Mouse (Mus musculus): ENCODE results near the gene Tubb1.

Gene Tubb1

DNA sequence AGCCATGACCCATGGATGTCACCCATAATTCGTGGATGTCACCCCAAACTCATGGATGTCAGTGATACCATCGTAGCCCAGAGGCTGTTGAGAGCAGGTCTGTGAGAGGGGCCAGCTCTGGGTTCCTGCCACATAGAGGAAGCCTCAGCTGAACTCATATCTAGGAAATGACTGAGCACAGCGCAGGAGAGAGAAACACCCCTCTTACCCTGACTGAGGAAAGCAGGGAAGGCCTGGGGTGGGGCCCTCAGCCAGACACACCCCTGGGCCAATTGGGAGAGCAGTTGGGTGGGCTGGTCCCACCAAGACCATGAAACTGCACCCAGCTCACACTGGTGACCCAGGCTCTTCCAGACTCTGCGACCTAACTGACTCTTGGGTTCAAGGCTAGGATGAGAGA lies at the start of gene Tubb1:
Gene Tubb1, plus strand, starts transcription at position 343 of the 400 bp plus-strand sequence.
- DNase-seq (ENCODE audit: extremely low read depth, insufficient read length, low spot score), result no peak

DNA sequence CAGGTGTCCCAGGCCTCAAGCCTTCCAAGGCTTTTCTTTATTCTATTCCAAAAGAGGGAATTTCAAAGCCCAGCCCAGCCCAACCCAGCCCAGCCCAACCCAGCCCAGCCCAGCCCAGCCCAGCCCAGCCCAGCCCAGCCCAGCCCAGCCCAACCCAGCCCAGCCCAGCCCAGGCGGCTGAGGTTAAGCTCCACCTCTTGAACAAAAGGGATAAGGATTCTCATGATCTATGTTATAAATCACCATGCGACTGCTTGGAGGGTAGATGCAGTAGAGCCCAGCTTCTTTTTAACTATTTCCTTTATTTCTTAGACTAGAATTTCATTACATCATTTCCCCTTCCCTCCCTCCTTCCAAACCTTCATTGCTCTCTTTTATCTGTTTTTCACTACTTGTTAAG lies 40.3 kb upstream of the Tubb1 start:
- DNase-seq (ENCODE audit: extremely low read depth, insufficient read length, low spot score), result no peak

DNA sequence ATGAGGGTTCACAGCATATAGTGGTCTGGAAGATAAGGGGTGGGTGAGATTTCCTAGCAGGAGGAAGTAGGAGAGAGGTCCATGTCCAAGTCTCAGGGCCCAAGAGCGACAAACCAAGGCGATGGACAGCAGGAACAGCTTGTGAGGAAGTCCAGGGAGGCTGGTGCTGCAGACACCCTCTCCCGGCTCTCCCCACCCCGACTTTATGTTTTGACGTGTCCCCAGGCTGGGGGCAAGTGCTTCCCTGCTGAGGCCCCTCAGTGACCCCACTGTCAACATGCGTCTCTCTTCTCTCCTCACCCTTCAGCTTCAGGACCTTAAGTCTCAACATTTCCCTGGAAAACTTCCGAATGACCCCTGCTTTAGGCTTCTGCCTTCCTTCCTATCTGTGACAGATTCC lies 37.4 kb upstream of the Tubb1 start:
- DNase-seq (ENCODE audit: extremely low read depth, insufficient read length, low spot score), result no peak

DNA sequence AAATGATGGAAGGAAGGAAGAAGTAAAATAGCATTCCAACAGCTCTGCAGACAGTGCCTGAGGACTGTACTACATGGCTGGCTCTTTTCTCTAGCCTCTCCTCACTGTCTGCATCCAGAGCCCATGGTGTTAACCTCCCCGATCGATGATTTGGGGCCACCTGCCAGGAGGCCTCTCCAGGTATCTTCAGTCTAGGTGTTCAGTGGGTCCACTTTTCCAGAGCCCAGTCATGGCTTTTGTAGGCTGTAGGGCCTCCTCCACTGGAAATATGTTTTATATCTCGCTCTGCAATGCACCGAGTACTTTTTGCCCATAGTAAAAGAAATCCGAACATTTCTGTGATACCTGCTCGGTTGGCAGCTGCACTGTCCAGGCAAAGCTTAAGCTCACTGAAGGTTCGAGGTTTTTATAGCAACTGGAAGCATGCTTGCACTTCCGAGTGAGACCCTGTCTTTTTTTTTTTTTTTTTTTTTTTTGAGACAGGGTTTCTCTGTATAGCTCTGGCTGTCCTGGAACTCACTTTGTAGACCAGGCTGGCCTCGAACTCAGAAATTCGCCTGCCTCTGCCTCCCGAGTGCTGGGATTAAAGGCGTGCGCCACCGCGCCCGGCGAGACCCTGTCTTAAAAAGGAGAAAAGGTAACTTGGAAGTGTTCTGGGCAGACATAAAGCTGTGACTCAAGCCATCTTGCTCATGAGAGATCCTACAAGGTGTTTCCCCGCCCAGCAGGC lies 35.3 kb upstream of the Tubb1 start:
- no peak for DNase-seq (ENCODE audit: extremely low read depth, insufficient read length, low spot score)

DNA sequence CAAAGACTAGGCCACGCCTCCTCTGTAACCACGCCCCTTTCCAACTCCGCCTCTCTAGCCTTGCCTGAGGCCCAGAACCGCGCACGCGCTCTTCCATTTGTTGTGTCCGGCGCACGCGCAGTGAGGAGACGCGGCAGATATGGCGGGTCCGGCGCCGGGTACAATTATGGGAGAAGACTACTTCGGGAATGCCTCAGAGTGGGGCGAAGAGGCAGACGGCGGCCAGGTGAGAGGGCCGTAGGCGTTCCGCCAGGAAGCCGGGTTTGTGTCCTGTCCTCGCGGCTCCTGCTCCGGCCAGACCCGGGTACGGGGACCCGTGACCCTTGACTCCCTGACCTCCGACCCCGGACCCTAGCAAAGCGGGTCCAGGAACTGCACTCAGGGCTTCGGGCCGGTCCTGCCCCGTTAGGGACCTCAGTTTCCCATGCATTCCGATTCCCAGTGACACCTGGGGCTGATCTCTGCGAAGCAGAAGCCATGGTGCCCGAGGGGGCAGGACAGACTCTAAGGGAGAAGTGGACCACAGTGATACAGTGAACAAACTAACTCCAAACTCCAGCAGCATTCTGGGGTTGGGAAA lies 34.7 kb upstream of the Tubb1 start, which contains the start of gene Nelfcd:
Gene Nelfcd, plus strand, starts transcription at position 74 of the 580 bp plus-strand sequence.
- DNase-seq (ENCODE audit: extremely low read depth, insufficient read length, low spot score), result peak; percentile 94

DNA sequence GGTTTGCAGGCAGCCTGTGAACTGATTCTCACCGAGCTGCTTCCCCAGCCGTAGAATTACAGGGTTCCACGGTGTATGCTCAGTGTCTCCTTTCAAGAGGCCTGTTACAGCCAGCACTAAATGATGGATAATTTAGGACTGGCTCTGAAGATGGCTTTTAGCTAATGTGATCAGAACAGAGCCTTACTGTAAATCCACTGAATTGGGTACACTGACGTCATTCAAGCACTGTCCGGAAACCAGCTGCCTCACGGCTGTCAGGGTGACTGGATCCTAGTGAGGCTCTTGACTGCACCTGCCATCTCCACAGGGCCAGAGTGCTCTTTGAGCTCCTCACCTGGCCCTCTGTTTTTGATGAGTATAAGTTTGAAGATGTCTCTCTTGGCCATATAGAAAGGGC lies 29.4 kb upstream of the Tubb1 start:
- no peak for DNase-seq (ENCODE audit: extremely low read depth, insufficient read length, low spot score)

DNA sequence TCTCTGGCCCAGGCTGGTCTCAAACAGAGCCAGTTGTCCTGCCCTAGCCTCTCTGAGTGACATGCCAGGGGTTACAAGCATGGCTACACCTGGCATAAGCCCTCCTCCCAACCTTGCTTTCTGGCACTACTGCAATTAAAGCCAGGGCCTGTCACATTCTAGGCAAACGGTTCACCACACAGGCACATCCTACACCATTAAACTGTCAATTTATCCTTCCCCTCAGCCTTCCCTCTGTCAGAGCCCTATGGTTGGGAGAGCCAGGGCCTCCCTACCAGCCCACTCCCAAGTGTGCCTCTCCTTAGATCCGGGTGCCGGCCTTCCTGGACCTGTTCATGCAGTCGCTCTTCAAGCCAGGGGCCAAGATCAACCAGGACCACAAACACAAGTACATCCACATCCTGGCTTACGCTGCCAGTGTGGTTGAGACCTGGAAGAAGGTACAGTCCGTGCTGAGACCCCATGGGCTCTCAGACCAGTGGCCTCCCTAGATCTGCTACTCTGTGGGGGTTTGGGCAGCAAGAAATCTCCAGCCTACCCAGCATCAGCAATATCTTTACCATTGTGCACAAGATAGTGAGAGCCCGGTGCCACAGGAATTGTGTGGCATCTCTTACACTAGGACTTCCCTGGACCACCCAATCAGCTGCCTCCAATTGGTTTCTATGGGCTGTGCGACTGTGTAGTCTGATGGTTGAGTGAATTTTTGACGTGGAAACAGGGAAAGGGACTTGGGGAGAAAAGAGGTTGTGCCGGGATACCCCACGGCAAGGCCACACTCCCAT lies 26.0 kb upstream of the Tubb1 start:
- no peak for DNase-seq (ENCODE audit: extremely low read depth, insufficient read length, low spot score)

DNA sequence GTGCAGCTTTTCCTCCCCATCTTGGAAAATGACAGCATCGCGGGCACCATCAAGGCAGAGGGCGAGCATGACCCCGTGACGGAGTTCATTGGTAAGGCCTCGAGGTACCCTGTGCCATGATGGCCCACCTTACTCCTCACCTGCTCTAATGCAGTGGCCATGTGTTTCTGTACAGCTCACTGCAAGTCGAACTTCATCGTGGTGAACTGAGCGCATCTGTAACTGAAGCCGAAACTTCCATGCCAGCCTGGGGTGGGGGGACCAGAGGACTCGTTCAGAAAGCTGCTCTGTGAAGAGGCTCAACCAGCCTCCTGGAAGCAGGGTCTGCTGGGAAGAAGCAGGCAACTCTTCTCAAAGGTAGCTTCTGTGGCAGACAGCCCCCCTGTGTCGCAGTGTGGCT lies 23.6 kb upstream of the Tubb1 start:
- DNase-seq (ENCODE audit: extremely low read depth, insufficient read length, low spot score), result no peak

DNA sequence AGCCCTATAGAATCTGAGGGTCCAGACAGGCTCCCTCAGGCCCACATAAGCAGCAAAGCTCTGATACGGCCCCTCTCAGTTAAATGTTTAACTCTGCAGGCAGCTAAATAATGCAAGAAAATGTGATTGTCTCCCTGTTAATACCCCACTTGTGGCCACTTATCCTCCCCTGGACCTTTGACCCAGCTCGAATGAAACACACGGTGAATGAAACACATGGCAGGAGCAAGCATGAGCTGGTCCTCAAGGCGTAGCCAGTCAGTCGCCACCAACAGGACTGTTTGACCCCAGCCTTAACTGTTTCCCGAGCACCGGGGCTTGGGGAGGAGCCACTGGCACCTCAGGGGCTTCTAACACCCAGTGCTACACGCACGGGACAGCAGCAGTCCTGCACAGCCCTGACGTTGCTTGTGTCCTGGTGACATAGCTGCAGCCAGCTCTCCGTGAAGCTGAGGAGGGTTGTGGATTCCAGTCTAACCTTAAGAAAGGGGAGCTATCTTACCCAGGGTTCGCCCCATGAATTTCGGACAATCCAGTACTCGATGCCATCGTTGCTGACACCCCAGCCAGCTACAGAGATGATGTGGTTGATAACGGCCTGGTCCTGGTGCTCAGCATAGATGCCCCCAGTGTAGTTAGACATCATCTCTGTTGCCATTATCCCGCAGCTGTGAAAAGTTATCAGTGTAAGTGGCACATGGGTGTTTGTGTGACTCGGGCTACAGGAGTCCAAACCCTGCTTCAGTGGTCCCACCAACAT lies 22.2 kb upstream of the Tubb1 start:
- no peak for DNase-seq (ENCODE audit: extremely low read depth, insufficient read length, low spot score)

DNA sequence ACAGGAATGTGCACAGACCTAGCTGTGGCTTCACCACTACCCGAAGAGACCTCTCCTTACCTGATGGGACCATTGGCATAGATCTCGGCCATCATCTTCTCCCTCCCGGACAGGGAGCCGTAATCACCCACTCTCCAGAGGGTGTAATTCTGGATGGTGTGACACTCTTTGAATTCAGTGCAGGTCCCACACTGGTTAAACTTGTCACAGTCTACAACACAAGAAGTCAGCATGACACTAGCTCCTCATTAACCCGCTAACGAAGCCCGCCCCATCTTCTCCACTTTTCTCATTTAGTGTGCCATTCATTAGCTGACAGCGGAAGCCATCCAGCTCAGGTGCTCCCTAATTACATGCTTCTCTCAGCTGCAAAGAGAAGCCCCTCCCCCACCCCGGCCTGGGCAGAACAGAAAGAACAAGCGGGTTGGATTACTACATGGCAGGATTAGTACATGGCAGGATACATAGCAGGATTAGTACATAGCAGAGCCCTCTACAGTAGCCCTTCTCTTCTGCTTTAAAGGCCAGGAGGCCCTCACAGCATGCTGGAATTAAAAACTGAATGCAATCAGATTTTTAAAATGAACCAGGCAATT lies 21.4 kb upstream of the Tubb1 start:
- DNase-seq (ENCODE audit: extremely low read depth, insufficient read length, low spot score), result no peak

DNA sequence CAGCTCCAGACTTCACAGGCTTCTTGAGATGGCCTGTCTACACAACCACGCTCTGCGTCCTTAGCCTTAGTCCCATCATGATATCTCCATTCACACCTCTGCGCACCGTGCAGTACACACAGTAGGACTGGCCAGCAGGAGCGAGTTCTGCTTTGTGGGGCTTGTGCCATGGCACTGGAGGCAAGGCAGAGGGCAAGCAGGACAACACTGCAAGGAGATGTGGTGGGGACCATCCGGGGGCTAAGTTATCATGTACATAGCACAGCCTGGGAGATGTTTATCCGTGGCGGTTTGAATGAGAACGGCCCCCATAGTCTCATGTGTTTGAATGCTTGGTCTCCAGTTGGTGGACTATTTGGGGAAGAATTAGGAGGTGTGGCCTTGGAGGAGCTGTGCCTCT lies 15.6 kb upstream of the Tubb1 start:
- no peak for DNase-seq (ENCODE audit: extremely low read depth, insufficient read length, low spot score)

DNA sequence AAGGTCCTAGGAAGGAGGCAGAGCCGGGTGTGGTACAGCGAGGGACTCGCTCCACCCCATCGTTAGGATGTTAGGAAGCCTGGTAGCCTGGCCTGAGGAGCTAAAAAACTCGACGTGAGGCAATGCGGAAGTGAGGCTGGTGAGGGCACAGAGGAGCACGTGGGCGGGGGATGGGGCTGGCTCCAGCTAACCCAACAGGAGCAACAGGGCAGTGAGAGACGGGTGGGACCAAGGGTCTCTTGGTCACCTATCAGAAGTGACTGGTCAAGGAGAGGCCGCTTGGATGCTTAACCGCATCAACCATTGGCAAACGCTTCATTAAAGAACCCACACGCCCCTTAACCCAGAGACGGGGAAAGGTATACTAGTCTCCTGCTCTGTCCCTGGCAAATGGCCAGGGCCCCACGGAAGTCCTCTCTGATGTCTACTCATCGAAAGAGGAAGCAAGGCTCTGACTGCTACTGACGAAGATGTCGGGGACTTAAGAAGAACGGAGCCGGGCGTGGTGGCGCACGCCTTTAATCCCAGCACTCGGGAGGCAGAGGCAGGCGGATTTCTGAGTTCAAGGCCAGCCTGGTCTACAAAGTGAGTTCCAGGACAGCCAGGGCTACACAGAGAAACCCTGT lies 14.3 kb upstream of the Tubb1 start:
- DNase-seq (ENCODE audit: extremely low read depth, insufficient read length, low spot score), result no peak

DNA sequence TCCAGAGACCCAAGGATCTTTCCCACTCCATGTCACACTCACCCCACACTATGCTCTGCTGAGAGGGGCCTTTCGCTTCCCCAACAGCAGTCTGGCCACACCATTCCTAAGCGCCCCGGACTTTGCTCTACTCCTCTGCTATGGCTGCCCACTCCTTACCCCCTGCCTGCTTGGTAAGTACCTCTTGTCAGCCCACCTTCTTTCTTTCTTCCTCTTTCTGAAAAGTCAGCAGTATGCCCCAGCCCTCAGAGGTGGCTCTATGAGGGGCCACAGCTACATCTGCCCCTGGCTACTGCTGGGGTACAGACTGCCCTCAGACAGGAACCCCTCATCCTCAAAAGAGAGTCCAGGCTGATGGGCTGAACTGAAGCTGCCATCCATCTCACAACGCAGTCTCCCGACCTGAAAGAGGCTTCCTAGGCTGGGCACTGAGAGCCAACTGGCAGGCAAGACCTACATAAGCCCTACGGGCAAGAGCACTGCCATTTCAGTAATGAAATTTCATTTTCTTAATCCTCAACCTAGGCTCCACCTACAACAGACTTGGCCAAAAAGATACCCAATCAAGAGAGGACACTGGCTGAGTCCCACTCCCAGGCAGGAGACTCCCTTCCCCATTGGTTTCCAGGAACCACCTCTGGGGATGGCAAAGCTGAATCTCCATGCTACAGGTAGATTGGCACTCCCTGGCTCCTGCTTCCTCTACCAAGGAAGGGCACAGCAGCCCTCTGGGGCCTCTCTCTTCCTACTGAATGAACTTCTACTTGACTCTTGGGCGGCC lies 13.4 kb upstream of the Tubb1 start:
- DNase-seq (ENCODE audit: extremely low read depth, insufficient read length, low spot score), result no peak

DNA sequence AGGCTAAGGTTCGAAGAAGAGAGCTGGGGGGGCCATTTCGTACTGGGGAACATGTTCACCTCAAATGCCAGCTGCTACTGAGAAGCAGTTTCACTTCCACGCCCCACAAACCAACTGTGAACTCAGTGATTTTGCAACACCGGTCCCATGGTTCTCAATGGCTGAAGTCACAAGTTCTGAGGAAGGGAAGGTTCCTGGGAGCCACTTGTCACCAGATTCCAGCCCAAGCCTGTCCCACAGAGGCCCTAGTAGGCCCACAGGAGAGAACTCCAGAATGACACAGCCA lies 12.9 kb upstream of the Tubb1 start:
- DNase-seq (ENCODE audit: extremely low read depth, insufficient read length, low spot score), result no peak

DNA sequence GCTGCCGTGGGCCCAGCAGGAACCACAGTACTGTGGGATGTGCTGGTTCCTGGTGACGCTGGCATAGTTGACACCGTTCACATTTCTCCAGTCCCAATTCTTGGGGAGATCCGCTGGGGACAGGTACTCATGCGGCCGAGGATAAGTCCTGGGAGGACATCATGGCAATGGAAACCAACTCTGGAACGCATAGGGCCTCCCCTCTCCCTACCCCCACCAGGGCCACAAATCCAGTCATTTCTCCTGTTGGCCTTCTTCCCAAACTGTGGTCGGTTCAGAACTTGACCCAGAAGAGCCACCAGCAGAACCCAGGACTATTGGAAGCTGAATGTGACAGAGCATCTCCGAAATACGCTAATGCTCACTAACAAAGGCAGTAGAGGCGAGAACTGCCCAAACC lies 12.3 kb upstream of the Tubb1 start:
- peak; percentile 47 for DNase-seq (ENCODE audit: extremely low read depth, insufficient read length, low spot score)

DNA sequence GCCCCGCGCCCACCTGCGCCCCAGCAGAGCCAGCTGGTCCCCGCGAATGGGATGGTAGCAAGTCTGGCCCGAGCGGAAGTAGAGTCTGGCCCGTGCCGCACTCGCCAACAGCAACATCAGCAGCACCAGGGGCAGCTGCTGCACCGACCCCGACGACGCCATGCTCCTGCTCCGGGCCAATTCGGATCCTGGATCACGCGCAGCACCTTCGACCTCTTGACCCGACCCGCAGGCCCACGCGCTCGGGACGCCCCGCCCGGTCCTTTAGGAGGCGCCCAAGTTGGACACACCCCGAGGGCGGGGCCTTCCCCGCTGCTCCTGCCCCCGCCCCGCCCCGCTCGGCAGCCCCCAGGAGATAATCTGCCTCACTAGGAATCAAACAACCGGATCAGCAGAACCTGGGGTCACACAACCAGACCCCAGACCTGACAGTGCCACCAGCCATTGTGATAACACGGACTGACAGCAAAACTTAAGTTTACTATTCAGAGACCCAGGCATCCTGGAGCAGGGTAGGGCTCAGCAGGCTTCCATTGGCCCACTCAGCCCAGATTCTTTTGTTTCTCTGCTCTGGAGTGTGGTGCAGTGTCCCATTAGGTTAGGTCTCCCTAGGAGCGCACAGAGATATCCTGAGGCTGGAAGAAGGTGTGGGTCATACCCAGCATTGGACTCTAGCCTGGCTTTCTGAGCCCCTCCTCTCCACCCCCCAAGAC lies 11.6 kb upstream of the Tubb1 start, which contains the start of gene Ctsz:
Gene Ctsz, minus strand, starts transcription at position 303 of the 713 bp plus-strand sequence.
- peak; percentile 79 for DNase-seq (ENCODE audit: extremely low read depth, insufficient read length, low spot score)

DNA sequence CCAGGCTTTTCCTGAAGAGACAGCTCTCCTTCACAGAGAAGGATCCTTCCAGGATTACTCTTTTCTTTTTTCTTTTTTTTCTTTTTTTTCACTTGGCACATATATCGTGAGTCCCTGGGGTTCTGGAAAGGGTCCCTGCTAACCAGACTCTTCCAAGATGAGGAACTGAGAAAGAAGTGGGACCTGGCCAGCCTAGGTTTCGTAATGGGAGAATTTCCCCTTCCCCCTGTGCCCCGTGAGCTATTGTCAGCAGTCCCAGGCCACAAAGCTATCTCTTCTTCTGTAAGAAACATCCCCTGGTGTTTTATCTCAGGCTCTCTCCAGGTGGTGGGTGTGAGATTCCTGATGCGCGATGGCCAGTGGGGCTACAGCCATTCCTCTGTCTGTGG lies 11.1 kb upstream of the Tubb1 start:
- no peak for DNase-seq (ENCODE audit: extremely low read depth, insufficient read length, low spot score)

DNA sequence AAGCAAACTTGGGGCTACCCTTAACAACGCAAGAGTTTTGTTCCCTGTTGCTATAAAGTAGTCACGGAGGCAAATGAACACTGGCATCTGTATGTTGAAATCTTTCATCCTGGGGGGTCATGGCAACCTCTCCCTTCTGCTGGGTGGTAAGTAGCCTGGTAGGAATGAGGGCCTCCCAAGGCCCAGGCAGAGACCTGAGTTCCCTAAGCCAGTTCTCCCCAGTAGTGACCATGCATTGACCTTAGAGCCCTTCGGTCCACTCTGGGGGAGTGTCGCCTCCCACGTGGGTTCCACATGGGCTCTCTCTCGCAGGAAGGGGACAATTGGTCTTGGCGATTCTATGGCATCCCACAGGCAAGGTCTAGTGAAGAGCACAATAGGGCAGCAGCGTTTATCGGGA lies 10.5 kb upstream of the Tubb1 start:
- DNase-seq (ENCODE audit: extremely low read depth, insufficient read length, low spot score), result no peak

DNA sequence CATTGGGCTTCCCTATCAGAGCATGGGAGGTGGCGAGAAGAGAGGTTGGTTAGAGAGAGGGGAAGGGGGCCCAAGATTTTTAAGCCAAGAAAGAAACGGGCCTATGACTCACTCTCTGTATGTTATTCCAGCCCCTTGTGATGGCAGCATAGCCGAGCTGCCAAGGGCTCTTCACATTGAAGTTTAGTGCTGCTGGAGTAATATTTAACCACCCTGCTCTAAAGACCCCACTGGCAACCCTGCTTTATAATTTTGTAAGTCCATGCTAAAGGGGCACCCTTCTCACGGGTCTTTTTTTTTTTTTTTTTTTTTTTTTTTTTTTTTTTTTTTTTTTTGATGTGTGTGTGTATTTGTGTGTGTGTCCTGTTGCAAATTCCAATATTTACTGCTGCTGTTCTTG lies 8.6 kb upstream of the Tubb1 start:
- DNase-seq (ENCODE audit: extremely low read depth, insufficient read length, low spot score), result no peak
